Mouse (Mus musculus) mouse trophoblast stem cell (cell line): ENCODE results near the gene Zfp593.

Source experiments
- in situ Hi-C, 2 experiments: fragments of 300-500 bp; cut with MseI, MboI; formaldehyde crosslinking; loops; 2 replicates in 1 of 2; 3 replicates in 1 of 2; pipeline ENCODE4 v1.15.1; 2025

Zfp593 gene

DNA sequence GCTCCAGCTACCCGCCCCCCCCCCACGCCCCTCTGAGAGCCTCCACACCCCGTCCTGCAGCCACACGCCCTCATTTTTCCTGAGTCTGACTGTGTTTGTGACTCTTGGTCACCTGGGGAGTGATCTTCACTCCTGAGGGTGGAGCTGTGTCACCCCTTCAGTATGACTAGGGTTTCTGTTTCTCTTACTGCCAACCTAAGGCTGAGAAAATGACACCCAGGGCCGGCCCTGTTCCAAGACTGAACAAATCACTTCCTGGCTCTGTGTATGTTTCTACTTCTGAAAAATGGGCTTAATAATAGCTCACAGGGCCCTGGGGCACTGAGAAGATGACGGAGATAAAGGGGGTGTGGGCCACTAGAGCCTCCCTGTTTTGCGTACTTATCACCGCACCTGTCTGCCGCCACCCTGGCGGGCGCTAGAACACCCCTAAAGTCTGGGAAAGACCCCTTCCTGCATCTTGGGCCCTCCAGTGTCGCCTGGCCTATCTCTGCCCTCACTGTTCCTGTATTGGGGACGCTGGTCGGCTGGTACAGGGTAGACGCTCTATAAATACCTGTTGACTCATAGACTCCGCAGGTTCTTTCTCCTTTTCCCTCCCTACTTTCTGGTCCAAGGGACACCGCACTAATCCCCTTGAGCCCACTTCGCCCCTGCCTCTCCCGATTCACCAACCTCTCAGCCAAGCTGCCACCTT, 7.7 kb downstream of the Zfp593 start:
- in situ Hi-C loops = loop anchor here in 1 of 2 experiments (5.0 kb wide), 1 partner anchor 35 kb away; the partner anchor contains the start of gene Gm7534

DNA sequence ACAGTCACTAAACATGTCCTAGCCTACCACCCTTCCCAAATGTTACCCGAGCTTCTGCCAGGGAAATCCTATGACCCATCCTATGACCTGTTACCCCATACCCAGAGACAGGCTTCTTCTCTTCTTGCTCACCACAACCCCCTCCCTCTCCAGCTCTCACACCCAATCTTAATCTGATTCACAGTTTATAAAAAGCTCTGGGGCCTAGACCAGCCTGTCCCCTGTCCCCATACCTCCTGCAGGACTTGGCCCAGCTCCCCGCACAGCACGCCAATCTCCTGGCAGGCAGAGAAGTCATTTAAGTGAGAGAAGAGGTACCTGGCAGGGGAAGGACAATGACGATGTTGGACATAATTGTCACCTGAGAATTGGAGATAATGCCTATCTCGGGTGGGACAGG, 10.5 kb downstream of the Zfp593 start:
- in situ Hi-C loops = loop anchor here in 1 of 2 experiments (5.0 kb wide), 1 partner anchor 33 kb away; the partner anchor contains the start of gene Gm7534

DNA sequence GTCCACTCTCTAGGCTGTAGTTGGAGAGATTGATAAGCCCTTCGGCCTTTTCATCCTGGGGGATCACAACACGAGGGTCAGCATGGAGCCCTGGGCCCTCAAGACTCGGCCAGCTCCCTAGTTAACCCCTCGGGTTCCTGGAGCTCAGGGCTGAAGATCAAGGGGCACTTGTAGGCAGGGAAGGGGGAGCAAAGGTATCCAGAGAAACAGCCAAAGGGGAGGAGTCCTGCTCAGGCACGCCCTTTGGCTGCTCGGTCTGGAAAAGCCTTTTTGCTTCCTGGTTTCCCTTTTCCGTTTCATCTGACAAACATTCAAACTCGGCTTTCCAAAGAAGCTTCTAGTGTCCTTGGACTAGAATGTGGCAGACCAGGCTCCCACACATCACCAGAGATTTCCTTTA, 15.0 kb downstream of the Zfp593 start:
- in situ Hi-C loops = no loop called here

DNA sequence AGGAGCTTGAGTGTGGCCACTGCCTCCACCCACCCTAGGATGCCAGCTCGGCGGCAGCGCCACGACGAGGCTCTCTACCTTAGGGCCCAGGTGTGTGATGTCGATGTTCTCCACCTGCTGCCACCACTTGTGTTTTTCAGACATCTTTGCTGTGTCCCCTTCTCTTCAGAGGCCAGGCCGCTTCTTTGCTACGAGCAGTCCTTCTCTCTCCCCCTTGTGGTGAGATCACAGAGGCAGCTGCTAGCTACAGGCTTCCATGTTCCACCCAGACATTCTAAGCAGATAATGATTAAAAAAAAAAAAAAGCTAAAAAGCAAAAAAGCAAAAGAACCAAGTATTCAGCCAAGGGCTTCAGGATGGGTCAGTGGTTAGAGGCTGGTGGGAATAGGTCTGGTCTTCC, 18.2 kb downstream of the Zfp593 start, which contains the start of gene Catsper4:
Gene Catsper4 (minus strand): TSS at position 190 of the 400 bp plus-strand sequence.
- in situ Hi-C loops = no loop called here

DNA sequence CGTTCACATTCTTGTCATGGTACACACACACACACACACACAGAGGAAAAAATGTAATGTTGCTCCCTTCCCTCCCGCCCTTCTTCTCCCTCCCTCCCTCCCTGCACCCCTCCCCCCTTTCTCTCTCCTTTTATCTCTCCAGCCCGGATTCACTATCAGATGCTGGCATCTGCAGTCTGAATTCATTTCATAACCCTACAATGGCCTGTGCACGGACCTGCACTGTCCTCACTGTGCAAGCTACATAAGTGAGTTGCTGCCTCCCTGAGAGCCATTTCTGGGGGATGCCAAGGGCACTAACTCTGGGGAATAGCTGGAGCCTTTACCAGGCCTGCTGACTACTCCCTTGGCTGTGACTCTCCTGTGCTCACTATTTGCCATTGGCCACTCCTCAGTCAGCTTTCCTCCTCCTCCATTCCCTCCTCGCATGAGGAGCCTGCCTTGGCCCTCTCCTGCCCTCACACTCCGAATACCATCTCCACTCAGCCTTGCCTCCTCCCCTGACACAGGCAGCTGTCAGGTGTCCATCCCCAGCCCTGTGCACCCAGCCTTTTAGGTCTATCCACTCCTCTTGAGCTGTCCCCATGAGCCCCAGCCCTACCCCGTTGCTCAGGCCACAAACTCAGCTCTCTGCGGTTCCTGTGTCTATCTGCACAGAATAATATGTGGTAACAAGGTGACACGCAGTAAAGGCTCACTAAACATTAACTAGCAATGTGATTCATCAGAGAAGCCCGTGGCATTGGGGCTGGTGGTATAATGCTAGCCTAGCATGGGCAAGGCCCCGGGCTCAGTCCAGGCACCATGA, 22.4 kb downstream of the Zfp593 start:
- in situ Hi-C loops = no loop called here

DNA sequence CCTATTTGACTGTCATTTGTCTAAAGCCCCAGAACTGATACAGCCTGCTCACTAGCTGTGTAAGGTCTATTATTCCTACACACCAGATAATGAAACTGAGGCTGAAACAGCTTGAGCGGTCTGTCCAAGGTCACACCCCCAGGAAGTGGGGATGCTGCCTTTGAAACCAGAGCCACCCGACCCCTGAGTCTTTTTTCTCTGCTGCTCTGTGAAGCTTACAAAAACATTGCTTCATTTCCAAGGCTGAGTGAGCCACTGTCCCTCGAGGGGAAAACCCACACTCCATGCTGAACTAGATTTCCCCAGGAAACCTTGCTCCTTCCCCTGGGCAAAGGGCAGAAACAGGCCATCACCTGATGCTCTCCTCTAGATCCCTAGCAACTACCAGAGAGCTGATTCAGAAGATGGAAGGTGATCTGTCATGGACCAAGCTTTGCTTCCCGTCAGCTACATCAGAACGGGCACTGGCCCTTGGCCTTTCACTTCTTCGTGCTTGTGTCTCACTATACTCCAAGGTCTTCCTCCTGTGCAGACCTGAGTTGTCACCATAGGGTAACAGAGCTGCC, 38.8 kb downstream of the Zfp593 start:
- in situ Hi-C loops = no loop called here

DNA sequence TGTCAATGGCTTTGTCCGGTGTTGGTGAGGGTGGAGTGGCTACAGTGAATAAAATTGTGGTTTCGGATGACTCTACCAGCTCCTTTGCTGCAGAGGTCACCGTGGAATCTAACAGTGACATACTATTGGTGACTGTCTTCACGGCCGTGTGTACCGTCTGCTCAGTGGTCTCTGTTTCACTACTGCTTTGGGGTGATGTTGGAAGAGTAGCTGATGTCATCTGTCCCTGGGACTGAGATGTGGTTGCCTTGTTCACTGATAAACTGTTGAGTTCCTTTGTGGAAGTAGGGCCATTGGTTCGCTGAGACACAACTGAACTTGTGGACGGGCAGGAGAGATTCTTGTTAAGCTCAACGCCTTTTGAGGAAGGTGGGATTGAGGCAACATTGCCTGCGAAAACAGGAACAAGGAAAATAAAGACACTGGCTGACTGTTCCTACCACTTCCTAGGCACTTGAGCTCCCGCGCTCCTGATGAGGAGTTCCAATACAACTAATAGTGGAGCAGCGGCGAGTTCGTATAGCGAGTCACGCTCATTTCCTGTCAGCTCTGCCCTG, 42.0 kb downstream of the Zfp593 start:
- in situ Hi-C loops = loop anchor here in 1 of 2 experiments (5.0 kb wide), 1 partner anchor 34 kb away; the partner anchor contains the start of gene Cnksr1

DNA sequence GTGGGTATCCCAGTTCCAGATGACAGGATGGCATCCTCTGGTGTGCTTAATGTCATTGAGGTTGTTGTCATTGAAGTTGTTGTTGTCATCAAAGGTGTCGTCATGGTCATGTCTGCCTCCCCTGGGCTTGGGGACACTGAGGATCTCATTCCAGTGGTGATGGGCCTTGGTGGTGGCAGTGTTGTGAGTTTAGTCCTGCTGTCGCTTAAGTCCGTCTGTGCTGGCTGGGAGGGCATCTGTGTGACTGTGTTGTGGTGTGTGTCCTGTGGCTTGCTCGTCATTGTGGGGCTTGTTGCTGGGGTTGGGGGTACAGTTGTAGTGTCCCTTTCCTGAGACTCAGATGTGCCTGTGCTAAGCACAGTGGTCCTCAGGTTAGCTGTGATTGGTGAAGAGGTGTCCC, 42.5 kb downstream of the Zfp593 start, which contains the start of gene Gm7534:
Gene Gm7534 (minus strand): TSS at position 101 of the 400 bp plus-strand sequence.
- in situ Hi-C loops = loop anchor here in 1 of 2 experiments (5.0 kb wide), 1 partner anchor 34 kb away; the partner anchor contains the start of gene Cnksr1

DNA sequence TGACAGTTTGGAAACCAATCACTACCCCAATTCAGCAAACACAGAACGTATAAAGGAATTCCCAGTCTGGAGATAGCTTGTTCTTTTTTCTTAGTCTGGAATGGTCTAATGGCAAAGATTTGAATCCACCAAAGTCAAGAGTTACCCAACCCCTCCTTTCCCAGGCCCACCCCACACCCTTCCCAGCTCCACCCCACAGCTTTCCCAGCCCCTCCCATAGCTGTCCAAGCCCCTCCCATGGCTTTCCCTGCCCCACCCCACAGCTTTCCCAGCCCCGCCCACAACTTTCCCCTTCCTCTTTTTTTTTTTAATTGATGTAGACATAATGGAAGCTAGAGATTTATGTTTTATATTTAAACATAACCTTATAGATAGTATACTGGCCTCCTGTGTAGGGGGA, 46.0 kb downstream of the Zfp593 start:
- in situ Hi-C loops = loop anchor here in 1 of 2 experiments (10.0 kb wide), 1 partner anchor 95 kb away; no protein-coding TSS in a partner anchor
